Mouse (Mus musculus) midbrain, embryonic 16.5 days (tissue): Measurements from ENCODE around the gene Limch1. TPM values are rescaled to one million over a fixed set of nuclear protein-coding genes. Genes with fewer than 3 reads are reported as not detected.

Source experiments
- ATAC-seq: fragments of 200-750 bp; cut with Nextera tagmentation; 2 replicates; pipeline ENCODE4 v1.8.0; 2017; ENCODE audit warnings: moderate TSS enrichment
- H3K27ac ChIP-seq: fragments of 300-500 bp; sonication (generic); 2 replicates; pipeline ENCODE4 v1.5.1; 2014; ENCODE audit warnings: mild to moderate bottlenecking, low read length, mixed read lengths
- H3K27me3 ChIP-seq: fragments of 300-500 bp; sonication (generic); 2 replicates; pipeline ENCODE4 v1.6.1; 2014; ENCODE audit warnings: low read depth, low read length, mixed read lengths; ENCODE audit not compliant: control insufficient read depth, insufficient read depth
- H3K36me3 ChIP-seq: fragments of 300-500 bp; sonication (generic); 2 replicates; pipeline ENCODE4 v1.6.1; 2014; ENCODE audit warnings: mild to moderate bottlenecking, low read length, moderate library complexity, mixed read lengths; ENCODE audit not compliant: control insufficient read depth, insufficient read depth
- H3K4me1 ChIP-seq: fragments of 300-500 bp; sonication (generic); 2 replicates; pipeline ENCODE4 v1.6.1; 2014; ENCODE audit warnings: mild to moderate bottlenecking, low read length, mixed read lengths; ENCODE audit not compliant: control insufficient read depth, insufficient read depth
- H3K4me2 ChIP-seq: fragments of 300-500 bp; sonication (generic); 2 replicates; pipeline ENCODE4 v1.6.1; 2014; ENCODE audit warnings: mild to moderate bottlenecking, low read length, mixed read lengths
- H3K4me3 ChIP-seq: fragments of 300-500 bp; sonication (generic); 2 replicates; pipeline ENCODE4 v1.5.1; 2014; ENCODE audit warnings: low read depth, mild to moderate bottlenecking, low read length, moderate library complexity, mixed read lengths
- H3K9ac ChIP-seq: fragments of 300-500 bp; sonication (generic); 2 replicates; pipeline ENCODE4 v1.6.1; 2014; ENCODE audit warnings: low read depth, low read length, mixed read lengths
- H3K9me3 ChIP-seq: fragments of 300-500 bp; sonication (generic); replicated peaks from 2 replicates; pipeline ENCODE4 v1.6.1; 2014; ENCODE audit warnings: mild to moderate bottlenecking, low read length, mixed read lengths; ENCODE audit not compliant: control insufficient read depth, poor library complexity, severe bottlenecking
- WGBS: fragments of 180-500 bp; shearing (Covaris S2); extraction: QIAGEN DNeasy Blood & Tissue Kit; methylation state at CpG from one replicate; pipeline ENCODE4 v1.1.7; 2014; 5-methylcytosine and 5-hydroxymethylcytosine counted together
- polyA plus RNA-seq: library from polyadenylated mRNA; unstranded; fragments of >200 nt; fragmentation: Nextera tagmentation; extraction: Ambion mirVana; gene quantifications from 2 replicates; pipeline ENCODE4 v1.2.1, GENCODE M21; 2015

Limch1 gene
- polyA plus RNA-seq, 1 experiment from 2014 or later: 48.8 TPM

- H3K27me3 ChIP-seq: no peaks in the 10 kb centered on the region
- H3K4me3 ChIP-seq: no peak overlapping the region
- H3K9ac ChIP-seq: no peak overlapping the region
- WGBS: 90% methylated on average over 8 of the region's 8 CpGs
- no peak overlapping the region for H3K27ac ChIP-seq
- no peak overlapping the region for H3K4me2 ChIP-seq
- no peaks in the 10 kb centered on the region for H3K4me1 ChIP-seq
- no peaks in the 10 kb centered on the region for H3K36me3 ChIP-seq
- no peaks in the 10 kb centered on the region for H3K9me3 ChIP-seq
- ATAC-seq: no peak
These were observed 41.0 kb downstream of the Limch1 start for GRCm38 (mm10) chr5:66786621-66787061.

DNA sequence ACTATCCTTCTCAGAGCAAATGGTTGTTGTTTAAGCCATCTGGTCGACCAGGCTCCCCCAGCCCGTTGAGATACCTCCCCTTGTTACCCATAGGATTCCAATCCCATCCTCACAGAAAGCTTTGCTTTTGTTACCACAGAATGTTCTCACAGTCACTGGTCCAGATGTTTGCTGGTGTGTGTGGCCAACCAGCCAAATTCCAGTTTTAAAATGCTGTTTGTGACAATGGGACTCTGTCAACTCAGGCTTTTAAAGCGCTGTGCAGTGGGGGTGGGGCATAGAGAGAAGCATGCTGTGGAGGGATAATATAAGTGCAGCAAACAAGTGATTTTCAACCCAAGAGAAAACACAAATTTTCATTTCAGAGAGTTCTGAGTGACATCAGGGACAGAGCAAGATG is 43.4 kb downstream of the Limch1 start:
- Histone ChIP-seq H3K27me3 (no peaks in the 10 kb centered on the region), H3K4me1 (no peaks in the 10 kb centered on the region), H3K9ac (no peak overlapping the region), H3K36me3 (no peaks in the 10 kb centered on the region), H3K4me2 (no peak overlapping the region), H3K9me3 (no peaks in the 10 kb centered on the region), H3K27ac (no peak overlapping the region), H3K4me3 (no peak overlapping the region)
- ATAC-seq: no peak
- WGBS: 84% methylated on average over 3 of the region's 3 CpGs

- Histone ChIP-seq H3K4me1 (no peaks in the 10 kb centered on the region), H3K9ac (no peak overlapping the region), H3K4me3 (no peak overlapping the region), H3K9me3 (no peaks in the 10 kb centered on the region), H3K4me2 (no peak overlapping the region), H3K27ac (no peak overlapping the region), H3K36me3 (no peaks in the 10 kb centered on the region), H3K27me3 (no peaks in the 10 kb centered on the region)
- no peak for ATAC-seq
- WGBS: 82% methylated on average over 6 of the region's 6 CpGs
These were observed 45.5 kb downstream of the Limch1 start for GRCm38 (mm10) chr5:66791161-66791560.

GRCm38 (mm10) chr5:66793251-66793650 is 47.6 kb downstream of the Limch1 start:
- Histone ChIP-seq H3K4me1 (0 out of 2 replicates have a peak, but pooled peaks cover 4% of the 10 kb centered on the region), H3K4me3 (no peak overlapping the region)

GRCm38 (mm10) chr5:66797326-66797725 is 51.7 kb downstream of the Limch1 start:
- H3K4me2 ChIP-seq: no peak overlapping the region
- WGBS: 64% methylated on average over 6 of the region's 6 CpGs
- H3K9ac ChIP-seq: no peak overlapping the region
- H3K9me3 ChIP-seq: no peaks in the 10 kb centered on the region
- H3K4me3 ChIP-seq: no peak overlapping the region
- ATAC-seq: no peak
- no peaks in the 10 kb centered on the region for H3K27me3 ChIP-seq
- no peak overlapping the region for H3K27ac ChIP-seq
- H3K4me1 ChIP-seq: peaks cover 15% of the 10 kb centered on the region
- H3K36me3 ChIP-seq: no peaks in the 10 kb centered on the region

More at GRCm38 (mm10) chr5:66793251-66793650, 47.6 kb downstream of the Limch1 start:
- no peaks in the 10 kb centered on the region for H3K36me3 ChIP-seq
- no peak overlapping the region for H3K9ac ChIP-seq
- no peak overlapping the region for H3K27ac ChIP-seq
- no peaks in the 10 kb centered on the region for H3K27me3 ChIP-seq
- no peak for ATAC-seq
- H3K4me2 ChIP-seq: no peak overlapping the region
- H3K9me3 ChIP-seq: no peaks in the 10 kb centered on the region
- WGBS: 96% methylated on average over 3 of the region's 3 CpGs

GRCm38 (mm10) chr5:66798135-66798534 is 52.5 kb downstream of the Limch1 start:
- H3K4me3 ChIP-seq: no peak overlapping the region
- no peaks in the 10 kb centered on the region for H3K36me3 ChIP-seq
- peaks cover 15% of the 10 kb centered on the region for H3K4me1 ChIP-seq
- H3K4me2 ChIP-seq: no peak overlapping the region
- no peaks in the 10 kb centered on the region for H3K9me3 ChIP-seq
- no peak overlapping the region for H3K9ac ChIP-seq
- peak overlapping the region; percentile 61 for H3K27ac ChIP-seq
- H3K27me3 ChIP-seq: no peaks in the 10 kb centered on the region
- no peak; the same call in 1 of the 2 replicates for ATAC-seq
- WGBS: 24% methylated on average over 3 of the region's 3 CpGs

DNA sequence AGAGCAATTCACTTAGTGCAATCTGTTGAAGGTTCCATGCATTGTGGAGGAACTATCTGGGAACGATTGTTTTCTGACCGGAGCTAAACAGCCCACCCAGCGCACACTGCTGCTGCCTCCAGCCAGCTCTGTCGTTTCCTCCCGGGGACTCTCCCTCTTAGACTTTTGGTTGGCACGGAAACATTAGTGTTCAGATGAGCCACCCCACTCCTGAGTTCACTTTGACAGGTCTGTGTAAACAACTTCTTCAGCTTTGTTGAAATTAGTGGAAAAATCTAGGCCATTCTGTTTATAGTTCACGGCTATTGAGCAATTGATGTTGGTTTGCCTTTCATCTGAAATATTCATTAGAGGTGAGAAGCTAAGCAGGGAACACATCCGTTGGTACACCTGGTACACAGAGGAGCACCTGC is 53.0 kb downstream of the Limch1 start:
- ATAC-seq: peak; percentile 36; the same call in 1 of the 2 replicates
- WGBS: 20% methylated on average over 8 of the region's 8 CpGs
- H3K27ac ChIP-seq: peak overlapping the region; percentile 61
- no peaks in the 10 kb centered on the region for H3K36me3 ChIP-seq
- H3K4me2 ChIP-seq: no peak overlapping the region
- H3K4me3 ChIP-seq: no peak overlapping the region
- H3K4me1 ChIP-seq: peaks cover 15% of the 10 kb centered on the region
- no peaks in the 10 kb centered on the region for H3K9me3 ChIP-seq
- no peaks in the 10 kb centered on the region for H3K27me3 ChIP-seq
- no peak overlapping the region for H3K9ac ChIP-seq

DNA sequence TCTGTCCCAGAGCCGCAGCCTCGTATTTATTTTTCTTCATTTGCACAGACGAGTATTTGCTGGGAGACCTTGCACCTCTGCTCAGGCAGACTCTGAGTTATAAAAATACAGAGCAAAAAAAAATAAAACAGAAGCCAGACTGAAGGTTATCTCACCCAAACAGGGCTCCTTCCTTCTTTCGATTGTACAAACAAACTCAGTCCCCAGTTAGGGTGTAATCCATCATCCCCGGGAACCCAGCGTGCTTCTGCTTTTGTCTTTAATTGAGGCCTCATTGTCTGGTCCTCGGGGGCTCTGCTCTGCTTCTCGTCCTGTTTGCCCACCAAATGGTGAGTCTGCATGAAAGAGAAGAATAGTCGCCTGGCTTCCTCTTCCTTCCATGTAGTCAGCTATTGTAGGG is 54.6 kb downstream of the Limch1 start:
- Histone ChIP-seq H3K9ac (no peak overlapping the region), H3K4me1 (peaks cover 15% of the 10 kb centered on the region), H3K4me3 (no peak overlapping the region), H3K27me3 (no peaks in the 10 kb centered on the region), H3K4me2 (no peak overlapping the region), H3K9me3 (no peaks in the 10 kb centered on the region), H3K36me3 (no peaks in the 10 kb centered on the region), H3K27ac (peak overlapping the region; percentile 36; the same call in 1 of the 2 replicates)
- WGBS: 18% methylated on average over 9 of the region's 9 CpGs
- no peak for ATAC-seq

DNA sequence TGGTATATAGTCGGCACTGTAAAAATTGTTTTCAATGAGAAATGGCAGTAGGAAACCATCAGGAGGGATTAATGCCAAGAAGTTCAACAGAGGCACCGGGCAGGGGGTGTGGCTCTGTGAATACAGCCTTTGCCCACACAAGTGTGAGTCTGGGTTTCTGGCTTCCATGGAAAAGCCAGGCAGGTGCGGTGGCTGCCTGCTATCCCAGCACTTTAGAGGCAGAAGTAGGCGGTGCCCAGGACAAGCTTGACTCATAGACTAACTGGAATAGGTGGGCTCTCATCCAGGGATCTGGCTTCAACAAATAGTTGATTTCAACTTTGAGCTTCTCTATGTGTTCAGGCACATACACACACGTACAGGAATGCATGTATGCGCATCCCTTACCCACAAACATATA is 55.4 kb downstream of the Limch1 start:
- H3K9me3 ChIP-seq: no peaks in the 10 kb centered on the region
- no peaks in the 10 kb centered on the region for H3K36me3 ChIP-seq
- no peak overlapping the region for H3K9ac ChIP-seq
- ATAC-seq: no peak
- WGBS: 85% methylated on average over 6 of the region's 6 CpGs
- no peak overlapping the region for H3K4me3 ChIP-seq
- H3K4me1 ChIP-seq: peaks cover 17% of the 10 kb centered on the region
- no peak overlapping the region for H3K4me2 ChIP-seq
- no peak overlapping the region for H3K27ac ChIP-seq
- H3K27me3 ChIP-seq: no peaks in the 10 kb centered on the region
